In genomic region chr6:85371859-85372405, GRCm38 (mm10) we compare ENCODE assay signal across 12 mouse cellular contexts. TPM values are rescaled to one million over a fixed set of nuclear protein-coding genes. Genes with fewer than 3 reads are reported as not detected.
A peak's percentile ranks its signal among the peaks of the same experiment; 100 is the strongest.
DNase-seq lines count a peak whose midpoint lies in the region; ATAC-seq lines count a peak whose summit lies in the region.
"Had no signal": no experiment of that assay in that cellular context is flagged by ENCODE, and none has a peak within 500 bp of the region (broad histone marks: within the 10 kb centered on the region; RNA-seq: fewer than 3 reads in every experiment).

No protein-coding gene starts in this region.

- peak overlapping the region; percentile 75 for H3K4me2 ChIP-seq in hindbrain, embryonic 14.5 days (replicated peaks)
- no peak overlapping the region for H3K4me2 ChIP-seq in hindbrain, embryonic 11.5 days (replicated peaks; ENCODE audit: low read depth, low read length)
- peak overlapping the region; percentile 75 for H3K4me2 ChIP-seq in forebrain, embryonic 16.5 days (ENCODE audit: low read length)
- peak overlapping the region; percentile 89; the same call in 1 of the 2 replicates for H3K4me2 ChIP-seq in midbrain, embryonic 12.5 days (replicated peaks)

- no peak overlapping the region for H3K27ac ChIP-seq in hindbrain, embryonic 14.5 days
- no peak overlapping the region for H3K27ac ChIP-seq in hindbrain, embryonic 11.5 days (ENCODE audit: low read depth, low read length)
- peak overlapping the region; percentile 49 for H3K27ac ChIP-seq in brown adipose tissue, adult 24 weeks (replicated peaks; ENCODE audit: low read depth, low read length)
- H3K27ac ChIP-seq in forebrain, embryonic 16.5 days (ENCODE audit: low read length), result no peak overlapping the region
- H3K27ac ChIP-seq in midbrain, embryonic 12.5 days (replicated peaks), result no peak overlapping the region

- no peak for ATAC-seq in hindbrain, embryonic 14.5 days (ENCODE audit: low FRiP score)
- ATAC-seq in hindbrain, embryonic 11.5 days (ENCODE audit: low FRiP score), result no peak
- no peak for ATAC-seq in forebrain, embryonic 16.5 days
- no peak for ATAC-seq in midbrain, embryonic 12.5 days (ENCODE audit: low FRiP score, low read depth)
- no peak for ATAC-seq in granulocyte monocyte progenitor cell, adult 5-6 weeks (replicated peaks; ENCODE audit: poor library complexity, severe bottlenecking)

- H3K9me3 ChIP-seq in hindbrain, embryonic 14.5 days (ENCODE audit: control insufficient read depth, low read length), result no peaks in the 10 kb centered on the region
- H3K9me3 ChIP-seq in hindbrain, embryonic 11.5 days (ENCODE audit: control insufficient read depth, low read length), result no peaks in the 10 kb centered on the region
- H3K9me3 ChIP-seq in forebrain, embryonic 16.5 days (ENCODE audit: control insufficient read depth, low read length), result no peaks in the 10 kb centered on the region
- no peaks in the 10 kb centered on the region for H3K9me3 ChIP-seq in midbrain, embryonic 12.5 days

- DNase-seq in hindbrain, embryonic 14.5 days (ENCODE audit: low spot score), result no peak
- no peak for DNase-seq in hindbrain, embryonic 11.5 days (ENCODE audit: low spot score)
- no peak for DNase-seq in urinary bladder, postnatal 10 days (ENCODE audit: low spot score)
- DNase-seq: adrenal gland, adult 2 months; thymus, adult 2 months had no signal

- 90% methylated on average over 6 of the region's 6 CpGs for WGBS in hindbrain, embryonic 14.5 days
- WGBS in hindbrain, embryonic 11.5 days, result 88% methylated on average over 6 of the region's 6 CpGs
- 80% methylated on average over 6 of the region's 6 CpGs for WGBS in forebrain, embryonic 16.5 days
- WGBS in midbrain, embryonic 12.5 days, result 95% methylated on average over 6 of the region's 6 CpGs

- peaks cover 32% of the 10 kb centered on the region for H3K4me1 ChIP-seq in hindbrain, embryonic 14.5 days (replicated peaks; ENCODE audit: control insufficient read depth, insufficient read depth, low read length)
- H3K4me1 ChIP-seq in hindbrain, embryonic 11.5 days (replicated peaks; ENCODE audit: control insufficient read depth, insufficient read depth, low read length), result peaks cover 3% of the 10 kb centered on the region; the same call in 1 of the 2 replicates
- peaks cover 42% of the 10 kb centered on the region for H3K4me1 ChIP-seq in brown adipose tissue, adult 24 weeks (ENCODE audit: control insufficient read depth, insufficient read depth, insufficient read length, low read length)
- H3K4me1 ChIP-seq in forebrain, embryonic 16.5 days (replicated peaks; ENCODE audit: control insufficient read depth, insufficient read depth, low read length), result peaks cover 26% of the 10 kb centered on the region
- peaks cover 21% of the 10 kb centered on the region for H3K4me1 ChIP-seq in midbrain, embryonic 12.5 days

- H3K36me3 ChIP-seq in hindbrain, embryonic 14.5 days (replicated peaks; ENCODE audit: control insufficient read depth, insufficient read depth), result no peaks in the 10 kb centered on the region
- no peaks in the 10 kb centered on the region for H3K36me3 ChIP-seq in hindbrain, embryonic 11.5 days (ENCODE audit: control insufficient read depth, insufficient read depth, low read length)
- H3K36me3 ChIP-seq in forebrain, embryonic 16.5 days (ENCODE audit: control insufficient read depth, insufficient read depth), result no peaks in the 10 kb centered on the region
- no peaks in the 10 kb centered on the region for H3K36me3 ChIP-seq in midbrain, embryonic 12.5 days

- H3K4me3 ChIP-seq in hindbrain, embryonic 14.5 days (replicated peaks; ENCODE audit: low read length), result no peak overlapping the region
- H3K4me3 ChIP-seq in hindbrain, embryonic 11.5 days (ENCODE audit: low read depth, low read length), result no peak overlapping the region
- H3K4me3 ChIP-seq in brown adipose tissue, adult 24 weeks (ENCODE audit: insufficient read depth, low read depth, low read length), result peak overlapping the region; percentile 83
- H3K4me3 ChIP-seq in forebrain, embryonic 16.5 days (replicated peaks; ENCODE audit: low read length), result no peak overlapping the region
- no peak overlapping the region for H3K4me3 ChIP-seq in midbrain, embryonic 12.5 days

- H3K27me3 ChIP-seq in hindbrain, embryonic 14.5 days (ENCODE audit: control insufficient read depth, insufficient read depth, low read length), result no peaks in the 10 kb centered on the region
- peaks cover 2% of the 10 kb centered on the region; the same call in 1 of the 2 replicates for H3K27me3 ChIP-seq in hindbrain, embryonic 11.5 days (ENCODE audit: control insufficient read depth, insufficient read depth, low read length)
- H3K27me3 ChIP-seq in forebrain, embryonic 16.5 days (replicated peaks; ENCODE audit: control insufficient read depth, insufficient read depth, low read length), result no peaks in the 10 kb centered on the region
- peaks cover 27% of the 10 kb centered on the region for H3K27me3 ChIP-seq in midbrain, embryonic 12.5 days

- no peak overlapping the region for H3K9ac ChIP-seq in hindbrain, embryonic 14.5 days
- H3K9ac ChIP-seq in hindbrain, embryonic 11.5 days (ENCODE audit: low read depth, low read length), result no peak overlapping the region
- no peak overlapping the region for H3K9ac ChIP-seq in forebrain, embryonic 16.5 days (replicated peaks; ENCODE audit: low read depth, low read length)
- H3K9ac ChIP-seq in midbrain, embryonic 12.5 days (replicated peaks), result no peak overlapping the region

RNA-seq across cellular contexts. Expression of gene Rab11fip5, which starts 2.5 kb away (rescaled TPM):
- polyA plus RNA-seq in hindbrain, embryonic 14.5 days (2014; fragmentation: Nextera tagmentation; extraction: Ambion mirVana), result 21.3 and 24.6 TPM in 2 replicates
- 4.1 and 4.6 TPM in 2 replicates for polyA plus RNA-seq in hindbrain, embryonic 11.5 days (2014; fragmentation: Nextera tagmentation; extraction: Ambion mirVana)
- polyA plus RNA-seq in brown adipose tissue, adult 24 weeks (2012; ENCODE audit: insufficient read depth, insufficient read length, missing spikeins), result 10.0 and 10.3 TPM in 2 replicates
- 15.4 and 19.3 TPM in 2 replicates for polyA plus RNA-seq in forebrain, embryonic 16.5 days (2015; fragmentation: Nextera tagmentation; extraction: Ambion mirVana)
- polyA plus RNA-seq in midbrain, embryonic 12.5 days (2016; fragmentation: Nextera tagmentation; extraction: Ambion mirVana), result 9.7 and 10.1 TPM in 2 replicates
- total RNA-seq in granulocyte monocyte progenitor cell, adult 5-6 weeks (2014; fragmentation: Nextera tagmentation), result 5.4 TPM in 2 replicates
- 3.2 and 3.6 TPM in 2 replicates for total RNA-seq in granulocyte monocyte progenitor cell, adult 5-6 weeks (2017)

RNA-seq across cellular contexts. Expression of gene Sfxn5, which starts 38.7 kb away (rescaled TPM):
- 27.8 and 30.4 TPM in 2 replicates for polyA plus RNA-seq in hindbrain, embryonic 14.5 days (2014; fragmentation: Nextera tagmentation; extraction: Ambion mirVana)
- 5.1 and 6.2 TPM in 2 replicates for polyA plus RNA-seq in hindbrain, embryonic 11.5 days (2014; fragmentation: Nextera tagmentation; extraction: Ambion mirVana)
- 51.9 and 66.8 TPM in 2 replicates for polyA plus RNA-seq in brown adipose tissue, adult 24 weeks (2012; ENCODE audit: insufficient read depth, insufficient read length, missing spikeins)
- polyA plus RNA-seq in forebrain, embryonic 16.5 days (2015; fragmentation: Nextera tagmentation; extraction: Ambion mirVana), result 23.1 and 27.1 TPM in 2 replicates
- 8.2 and 9.5 TPM in 2 replicates for polyA plus RNA-seq in midbrain, embryonic 12.5 days (2016; fragmentation: Nextera tagmentation; extraction: Ambion mirVana)
- total RNA-seq in granulocyte monocyte progenitor cell, adult 5-6 weeks (2014; fragmentation: Nextera tagmentation), result 0.92 and 2.1 TPM in 2 replicates
- total RNA-seq in granulocyte monocyte progenitor cell, adult 5-6 weeks (2017), result 0.93 and 2.0 TPM in 2 replicates

RNA-seq across cellular contexts. Expression of gene Noto, which starts 51.8 kb away (rescaled TPM):
- polyA plus RNA-seq in hindbrain, embryonic 14.5 days (2014; fragmentation: Nextera tagmentation; extraction: Ambion mirVana), result not detected in 2 replicates
- not detected in 2 replicates for polyA plus RNA-seq in hindbrain, embryonic 11.5 days (2014; fragmentation: Nextera tagmentation; extraction: Ambion mirVana)
- polyA plus RNA-seq in brown adipose tissue, adult 24 weeks (2012; ENCODE audit: insufficient read depth, insufficient read length, missing spikeins), result not detected in 2 replicates
- polyA plus RNA-seq in forebrain, embryonic 16.5 days (2015; fragmentation: Nextera tagmentation; extraction: Ambion mirVana), result not detected in 2 replicates
- polyA plus RNA-seq in midbrain, embryonic 12.5 days (2016; fragmentation: Nextera tagmentation; extraction: Ambion mirVana), result not detected in 2 replicates
- total RNA-seq in granulocyte monocyte progenitor cell, adult 5-6 weeks (2014; fragmentation: Nextera tagmentation), result not detected in 2 replicates
- not detected in 2 replicates for total RNA-seq in granulocyte monocyte progenitor cell, adult 5-6 weeks (2017)
- total RNA-seq: adrenal gland, adult 2 months; ES-E14; hematopoietic stem cell, adult 5-6 weeks; liver, adult 2 months had no signal
- polyA plus RNA-seq: adrenal gland, adult 2 months; liver, adult 2 months had no signal

RNA-seq across cellular contexts. Expression of gene Smyd5, which starts 59.9 kb away (rescaled TPM):
- 58.8 and 62.9 TPM in 2 replicates for polyA plus RNA-seq in hindbrain, embryonic 14.5 days (2014; fragmentation: Nextera tagmentation; extraction: Ambion mirVana)
- 52.4 and 53.1 TPM in 2 replicates for polyA plus RNA-seq in hindbrain, embryonic 11.5 days (2014; fragmentation: Nextera tagmentation; extraction: Ambion mirVana)
- 8.3 and 12.7 TPM in 2 replicates for polyA plus RNA-seq in brown adipose tissue, adult 24 weeks (2012; ENCODE audit: insufficient read depth, insufficient read length, missing spikeins)
- polyA plus RNA-seq in forebrain, embryonic 16.5 days (2015; fragmentation: Nextera tagmentation; extraction: Ambion mirVana), result 57.9 and 69.8 TPM in 2 replicates
- polyA plus RNA-seq in midbrain, embryonic 12.5 days (2016; fragmentation: Nextera tagmentation; extraction: Ambion mirVana), result 51.4 and 54.8 TPM in 2 replicates
- total RNA-seq in granulocyte monocyte progenitor cell, adult 5-6 weeks (2014; fragmentation: Nextera tagmentation), result 54.1 and 64.2 TPM in 2 replicates
- total RNA-seq in granulocyte monocyte progenitor cell, adult 5-6 weeks (2017), result 50.5 and 56.3 TPM in 2 replicates
